Mouse (Mus musculus): Measurements from ENCODE around the gene Msi2. TPM values are rescaled to one million over a fixed set of nuclear protein-coding genes. Genes with fewer than 3 reads are reported as not detected.

The Msi2 gene
- polyA plus RNA-seq, 1 experiment from 2014 or later, result 21.3 TPM

- Histone ChIP-seq H3K4me3 (no peak overlapping the region), H3K9me3 (no peaks in the 10 kb centered on the region), H3K27ac (no peak overlapping the region), H3K9ac (no peak overlapping the region), H3K4me1 (peaks cover 48% of the 10 kb centered on the region), H3K4me2 (replicated peaks) (no peak overlapping the region), H3K27me3 (no peaks in the 10 kb centered on the region), H3K36me3 (peaks cover 25% of the 10 kb centered on the region)
- ATAC-seq (ENCODE audit: low FRiP score, low read depth), result no peak
- 70% methylated on average over 7 of the region's 7 CpGs for WGBS
Observed at GRCm38 (mm10) chr11:88645821-88646220, 72.5 kb downstream of the Msi2 start.

GRCm38 (mm10) chr11:88644719-88645118 is 73.6 kb downstream of the Msi2 start:
- Histone ChIP-seq H3K4me2 (replicated peaks) (no peak overlapping the region), H3K4me3 (no peak overlapping the region), H3K36me3 (peaks cover 25% of the 10 kb centered on the region), H3K27ac (no peak overlapping the region), H3K9ac (no peak overlapping the region), H3K4me1 (peaks cover 39% of the 10 kb centered on the region), H3K27me3 (no peaks in the 10 kb centered on the region), H3K9me3 (no peaks in the 10 kb centered on the region)
- 71% methylated on average over 7 of the region's 7 CpGs for WGBS
- no peak for ATAC-seq (ENCODE audit: low FRiP score, low read depth)

GRCm38 (mm10) chr11:88639862-88640261 is 78.5 kb downstream of the Msi2 start:
- no peak overlapping the region for H3K4me3 ChIP-seq
- H3K9me3 ChIP-seq, result no peaks in the 10 kb centered on the region
- H3K4me1 ChIP-seq, result peaks cover 51% of the 10 kb centered on the region
- no peaks in the 10 kb centered on the region for H3K27me3 ChIP-seq
- H3K4me2 ChIP-seq (replicated peaks), result no peak overlapping the region
- H3K36me3 ChIP-seq, result 0 out of 2 replicates have a peak, but pooled peaks cover 9% of the 10 kb centered on the region
- no peak for ATAC-seq (ENCODE audit: low FRiP score, low read depth)
- H3K9ac ChIP-seq, result no peak overlapping the region
- 75% methylated on average over 4 of the region's 4 CpGs for WGBS
- no peak overlapping the region for H3K27ac ChIP-seq

- WGBS, result 76% methylated on average over 6 of the region's 6 CpGs
Observed at GRCm38 (mm10) chr11:88638936-88639542, 79.3 kb downstream of the Msi2 start.

GRCm38 (mm10) chr11:88638254-88638653 is 80.1 kb downstream of the Msi2 start:
- Histone ChIP-seq H3K27me3 (no peaks in the 10 kb centered on the region), H3K36me3 (0 out of 2 replicates have a peak, but pooled peaks cover 14% of the 10 kb centered on the region), H3K4me1 (peaks cover 54% of the 10 kb centered on the region), H3K9me3 (no peaks in the 10 kb centered on the region), H3K4me3 (no peak overlapping the region), H3K4me2 (replicated peaks) (no peak overlapping the region), H3K9ac (no peak overlapping the region), H3K27ac (no peak overlapping the region)
- WGBS, result 70% methylated on average over 2 of the region's 2 CpGs
- no peak for ATAC-seq (ENCODE audit: low FRiP score, low read depth)

More at GRCm38 (mm10) chr11:88638936-88639542, 79.3 kb downstream of the Msi2 start:
- Histone ChIP-seq H3K27me3 (no peaks in the 10 kb centered on the region), H3K4me1 (peaks cover 54% of the 10 kb centered on the region), H3K36me3 (0 out of 2 replicates have a peak, but pooled peaks cover 12% of the 10 kb centered on the region), H3K27ac (no peak overlapping the region), H3K9ac (no peak overlapping the region), H3K4me3 (no peak overlapping the region), H3K4me2 (replicated peaks) (no peak overlapping the region), H3K9me3 (no peaks in the 10 kb centered on the region)
- ATAC-seq (ENCODE audit: low FRiP score, low read depth), result no peak

- Histone ChIP-seq H3K4me3 (no peak overlapping the region), H3K36me3 (0 out of 2 replicates have a peak, but pooled peaks cover 10% of the 10 kb centered on the region), H3K27me3 (no peaks in the 10 kb centered on the region), H3K27ac (no peak overlapping the region), H3K9me3 (no peaks in the 10 kb centered on the region), H3K9ac (no peak overlapping the region), H3K4me1 (peaks cover 54% of the 10 kb centered on the region), H3K4me2 (replicated peaks) (no peak overlapping the region)
- WGBS, result 86% methylated on average over 6 of the region's 6 CpGs
- no peak for ATAC-seq (ENCODE audit: low FRiP score, low read depth)
Observed at GRCm38 (mm10) chr11:88636934-88637333, 81.4 kb downstream of the Msi2 start.

GRCm38 (mm10) chr11:88636319-88636718 is 82.0 kb downstream of the Msi2 start:
- H3K9me3 ChIP-seq, result no peaks in the 10 kb centered on the region
- no peak overlapping the region for H3K4me3 ChIP-seq
- H3K4me1 ChIP-seq, result peaks cover 54% of the 10 kb centered on the region
- H3K9ac ChIP-seq, result no peak overlapping the region
- ATAC-seq (ENCODE audit: low FRiP score, low read depth), result no peak
- H3K27me3 ChIP-seq, result no peaks in the 10 kb centered on the region
- no peak overlapping the region for H3K4me2 ChIP-seq (replicated peaks)
- H3K36me3 ChIP-seq, result 0 out of 2 replicates have a peak, but pooled peaks cover 5% of the 10 kb centered on the region
- H3K27ac ChIP-seq, result no peak overlapping the region
- 86% methylated on average over 5 of the region's 5 CpGs for WGBS

- H3K4me2 ChIP-seq (replicated peaks), result no peak overlapping the region
- ATAC-seq (ENCODE audit: low FRiP score, low read depth), result no peak
- H3K27me3 ChIP-seq, result no peaks in the 10 kb centered on the region
- H3K9ac ChIP-seq, result no peak overlapping the region
- H3K4me1 ChIP-seq, result peaks cover 55% of the 10 kb centered on the region
- H3K36me3 ChIP-seq, result 0 out of 2 replicates have a peak, but pooled peaks cover 5% of the 10 kb centered on the region
- no peak overlapping the region for H3K4me3 ChIP-seq
- 42% methylated on average over 1 of the region's 1 CpGs for WGBS
- H3K9me3 ChIP-seq, result no peaks in the 10 kb centered on the region
- peak overlapping the region; percentile 4; the same call in 1 of the 2 replicates for H3K27ac ChIP-seq
Observed at GRCm38 (mm10) chr11:88634627-88635026, 83.7 kb downstream of the Msi2 start.

GRCm38 (mm10) chr11:88631932-88632230 is 86.4 kb downstream of the Msi2 start:
- Histone ChIP-seq H3K9me3 (no peaks in the 10 kb centered on the region), H3K4me1 (peaks cover 45% of the 10 kb centered on the region), H3K36me3 (0 out of 2 replicates have a peak, but pooled peaks cover 5% of the 10 kb centered on the region), H3K9ac (no peak overlapping the region), H3K27ac (no peak overlapping the region), H3K4me3 (no peak overlapping the region), H3K4me2 (replicated peaks) (no peak overlapping the region), H3K27me3 (no peaks in the 10 kb centered on the region; the same call in 1 of the 2 replicates)
- no peak for ATAC-seq (ENCODE audit: low FRiP score, low read depth)
- WGBS, result 99% methylated on average over 3 of the region's 3 CpGs

GRCm38 (mm10) chr11:88631084-88631931 is 87.0 kb downstream of the Msi2 start:
- Histone ChIP-seq H3K27me3 (no peaks in the 10 kb centered on the region; the same call in 1 of the 2 replicates), H3K4me2 (replicated peaks) (no peak overlapping the region), H3K9me3 (no peaks in the 10 kb centered on the region), H3K36me3 (0 out of 2 replicates have a peak, but pooled peaks cover 5% of the 10 kb centered on the region), H3K4me3 (no peak overlapping the region), H3K9ac (no peak overlapping the region), H3K4me1 (peaks cover 45% of the 10 kb centered on the region), H3K27ac (no peak overlapping the region)
- 86% methylated on average over 8 of the region's 8 CpGs for WGBS
- ATAC-seq (ENCODE audit: low FRiP score, low read depth), result no peak

- 63% methylated on average over 4 of the region's 4 CpGs for WGBS
- H3K9me3 ChIP-seq, result no peaks in the 10 kb centered on the region
- 0 out of 2 replicates have a peak, but pooled peaks cover 5% of the 10 kb centered on the region for H3K36me3 ChIP-seq
- peaks cover 46% of the 10 kb centered on the region for H3K4me1 ChIP-seq
- H3K27me3 ChIP-seq, result no peaks in the 10 kb centered on the region; the same call in 1 of the 2 replicates
- no peak overlapping the region; the same call in 1 of the 2 replicates for H3K9ac ChIP-seq
- H3K4me3 ChIP-seq, result no peak overlapping the region
- no peak overlapping the region for H3K27ac ChIP-seq
- H3K4me2 ChIP-seq (replicated peaks), result no peak overlapping the region
- no peak for ATAC-seq (ENCODE audit: low FRiP score, low read depth)
Observed at GRCm38 (mm10) chr11:88629619-88630018, 88.7 kb downstream of the Msi2 start.

- no peak for ATAC-seq (ENCODE audit: low FRiP score, low read depth)
- H3K4me3 ChIP-seq, result no peak overlapping the region
Observed at GRCm38 (mm10) chr11:88629165-88629564, 89.1 kb downstream of the Msi2 start.

More at GRCm38 (mm10) chr11:88629165-88629564, 89.1 kb downstream of the Msi2 start:
- Histone ChIP-seq H3K27me3 (no peaks in the 10 kb centered on the region; the same call in 1 of the 2 replicates), H3K4me2 (replicated peaks) (no peak overlapping the region), H3K36me3 (0 out of 2 replicates have a peak, but pooled peaks cover 4% of the 10 kb centered on the region), H3K9ac (no peak overlapping the region), H3K4me1 (peaks cover 46% of the 10 kb centered on the region), H3K27ac (no peak overlapping the region), H3K9me3 (no peaks in the 10 kb centered on the region)
- 74% methylated on average over 4 of the region's 4 CpGs for WGBS
